Mouse (Mus musculus) kidney, postnatal 0 days (tissue): ENCODE results near the gene Reep1. TPM values are rescaled to one million over a fixed set of nuclear protein-coding genes. Genes with fewer than 3 reads are reported as not detected.

ENCODE experiments used
- ATAC-seq: fragments of 200-750 bp; cut with Nextera tagmentation; replicated peaks from 2 replicates; pipeline ENCODE4 v1.8.0; 2017; ENCODE audit warnings: low read depth, moderate number of reproducible peaks, moderate TSS enrichment, moderate library complexity; ENCODE audit not compliant: low FRiP score
- DNase-seq: peaks from one replicate; pipeline ENCODE4 v3.0.0-alpha.2; 2016; ENCODE audit warnings: low spot score
- H3K27ac ChIP-seq: fragments of 300-500 bp; sonication (generic); 2 replicates; pipeline ENCODE4 v1.5.1; 2014; ENCODE audit warnings: mild to moderate bottlenecking
- H3K27me3 ChIP-seq: fragments of 300-500 bp; sonication (generic); 2 replicates; pipeline ENCODE4 v1.6.1; 2014; ENCODE audit warnings: low read length, mixed read lengths; ENCODE audit not compliant: insufficient read depth
- H3K36me3 ChIP-seq: fragments of 300-500 bp; sonication (generic); 2 replicates; pipeline ENCODE4 v1.6.1; 2014; ENCODE audit warnings: low read length, mixed read lengths; ENCODE audit not compliant: insufficient read depth
- H3K4me1 ChIP-seq: fragments of 300-500 bp; sonication (generic); replicated peaks from 2 replicates; pipeline ENCODE4 v1.6.1; 2014; ENCODE audit warnings: antibody characterized with exemption, low read length, mixed read lengths; ENCODE audit not compliant: insufficient read depth
- H3K4me2 ChIP-seq: fragments of 300-500 bp; sonication (generic); 2 replicates; pipeline ENCODE4 v1.6.1; 2014; ENCODE audit warnings: mild to moderate bottlenecking, low read length, moderate library complexity, mixed read lengths
- H3K4me3 ChIP-seq: fragments of 300-500 bp; sonication (generic); replicated peaks from 2 replicates; pipeline ENCODE4 v1.5.1; 2014; ENCODE audit warnings: low read depth, low read length
- H3K9ac ChIP-seq: fragments of 300-500 bp; sonication (generic); 2 replicates; pipeline ENCODE4 v1.6.1; 2014; ENCODE audit warnings: low read depth, low read length
- H3K9me3 ChIP-seq: fragments of 300-500 bp; sonication (generic); replicated peaks from 2 replicates; pipeline ENCODE4 v1.6.1; 2016; ENCODE audit warnings: low read length, inconsistent platforms, mixed read lengths
- CTCF ChIP-seq: IDR thresholded peaks from 2 replicates; pipeline ENCODE4 v1.5.1; 2016; ENCODE audit warnings: antibody characterized with exemption, low read depth, mild to moderate bottlenecking, moderate library complexity
- WGBS: fragments of 180-500 bp; shearing (Covaris S2); extraction: QIAGEN DNeasy Blood & Tissue Kit; methylation state at CpG from one replicate; pipeline ENCODE4 v1.1.7; 2014; 5-methylcytosine and 5-hydroxymethylcytosine counted together
- polyA plus RNA-seq: library from polyadenylated mRNA; unstranded; fragments of >200 nt; fragmentation: Nextera tagmentation; extraction: Ambion mirVana; gene quantifications from 2 replicates; pipeline ENCODE4 v1.2.1, GENCODE M21; 2015

The Reep1 gene
- polyA plus RNA-seq, 1 experiment from 2014 or later: 5.3 TPM

- TF ChIP-seq CTCF: no peak
- Histone ChIP-seq H3K27me3 (no peaks in the 10 kb centered on the region), H3K4me1 (no peaks in the 10 kb centered on the region), H3K4me3 (no peak overlapping the region), H3K36me3 (no peaks in the 10 kb centered on the region), H3K9me3 (no peaks in the 10 kb centered on the region), H3K9ac (no peak overlapping the region), H3K4me2 (no peak overlapping the region), H3K27ac (no peak overlapping the region)
- WGBS: 97% methylated on average over 5 of the region's 5 CpGs
- ATAC-seq (no peak), DNase-seq (no peak)
These were observed 9.1 kb downstream of the Reep1 start for GRCm38 (mm10) chr6:71716434-71716833.

- H3K9ac ChIP-seq: no peak overlapping the region
- no peak overlapping the region for H3K4me3 ChIP-seq
- TF ChIP-seq CTCF: no peak
- no peaks in the 10 kb centered on the region for H3K36me3 ChIP-seq
- ATAC-seq (no peak), DNase-seq (no peak)
- H3K4me1 ChIP-seq: no peaks in the 10 kb centered on the region
- H3K4me2 ChIP-seq: no peak overlapping the region
- no peaks in the 10 kb centered on the region for H3K27me3 ChIP-seq
- no peaks in the 10 kb centered on the region for H3K9me3 ChIP-seq
- H3K27ac ChIP-seq: no peak overlapping the region
- WGBS: 72% methylated on average over 2 of the region's 2 CpGs
These were observed 11.0 kb downstream of the Reep1 start for GRCm38 (mm10) chr6:71718322-71718721.

GRCm38 (mm10) chr6:71719302-71719701, 11.9 kb downstream of the Reep1 start:
- Histone ChIP-seq H3K4me3 (no peak overlapping the region), H3K36me3 (no peaks in the 10 kb centered on the region), H3K27ac (no peak overlapping the region), H3K4me1 (no peaks in the 10 kb centered on the region), H3K9me3 (no peaks in the 10 kb centered on the region), H3K4me2 (no peak overlapping the region), H3K27me3 (no peaks in the 10 kb centered on the region), H3K9ac (no peak overlapping the region)
- no peak for TF ChIP-seq CTCF
- 89% methylated on average over 4 of the region's 4 CpGs for WGBS
- ATAC-seq (no peak), DNase-seq (no peak)

- Histone ChIP-seq H3K27ac (no peak overlapping the region), H3K4me1 (no peaks in the 10 kb centered on the region), H3K4me3 (no peak overlapping the region), H3K27me3 (no peaks in the 10 kb centered on the region), H3K9me3 (no peaks in the 10 kb centered on the region), H3K36me3 (no peaks in the 10 kb centered on the region), H3K9ac (no peak overlapping the region), H3K4me2 (no peak overlapping the region)
- ATAC-seq (no peak), DNase-seq (no peak)
- WGBS: 52% methylated on average over 2 of the region's 2 CpGs
- TF ChIP-seq CTCF: no peak
These were observed 15.6 kb downstream of the Reep1 start for GRCm38 (mm10) chr6:71722988-71723387.

- Histone ChIP-seq H3K4me3 (no peak overlapping the region), H3K4me2 (no peak overlapping the region), H3K27me3 (no peaks in the 10 kb centered on the region), H3K27ac (no peak overlapping the region), H3K9ac (no peak overlapping the region), H3K9me3 (no peaks in the 10 kb centered on the region), H3K4me1 (no peaks in the 10 kb centered on the region), H3K36me3 (no peaks in the 10 kb centered on the region)
- no peak for TF ChIP-seq CTCF
- WGBS: 57% methylated on average over 4 of the region's 4 CpGs
- ATAC-seq: no peak; the same call in 1 of the 2 replicates
- no peak for DNase-seq
These were observed 16.2 kb downstream of the Reep1 start for GRCm38 (mm10) chr6:71723555-71723954.

GRCm38 (mm10) chr6:71726710-71727109, 19.3 kb downstream of the Reep1 start:
- no peak for TF ChIP-seq CTCF
- Histone ChIP-seq H3K36me3 (no peaks in the 10 kb centered on the region), H3K9ac (no peak overlapping the region), H3K4me1 (no peaks in the 10 kb centered on the region), H3K27me3 (no peaks in the 10 kb centered on the region), H3K4me2 (no peak overlapping the region), H3K4me3 (no peak overlapping the region), H3K9me3 (no peaks in the 10 kb centered on the region), H3K27ac (no peak overlapping the region)
- WGBS: 88% methylated on average over 7 of the region's 7 CpGs
- DNase-seq (no peak), ATAC-seq (no peak)

GRCm38 (mm10) chr6:71728306-71728705, 20.9 kb downstream of the Reep1 start:
- Histone ChIP-seq H3K27ac (no peak overlapping the region), H3K4me1 (no peaks in the 10 kb centered on the region), H3K9ac (no peak overlapping the region), H3K4me2 (no peak overlapping the region), H3K4me3 (no peak overlapping the region), H3K27me3 (no peaks in the 10 kb centered on the region), H3K36me3 (no peaks in the 10 kb centered on the region), H3K9me3 (no peaks in the 10 kb centered on the region)
- WGBS: 53% methylated on average over 3 of the region's 3 CpGs
- DNase-seq (no peak), ATAC-seq (no peak)
- no peak for TF ChIP-seq CTCF
